Mouse (Mus musculus) frontal cortex, postnatal 36 days (tissue): ENCODE data around the gene Fmo6.

Experiments
- DNase-seq, 2 experiments: peaks; one replicate each; pipeline ENCODE4 v3.0.0; 2022; ENCODE audit warnings: low spot score in 2 of 2

Fmo6 gene

GRCm38 (mm10) chr1:162937415-162937814 lies at the start of gene Fmo6:
TSS of gene Fmo6 (minus strand) at chr1:162937515.
- no peak for DNase-seq

- no peak for DNase-seq
Observed at GRCm38 (mm10) chr1:162986777-162987176, 49.5 kb upstream of the Fmo6 start.

- no peak for DNase-seq
Observed at GRCm38 (mm10) chr1:162986121-162986748, 48.9 kb upstream of the Fmo6 start.

- no peak for DNase-seq
Observed at GRCm38 (mm10) chr1:162984428-162984827, 47.1 kb upstream of the Fmo6 start, which contains the start of gene Fmo3. TSS of gene Fmo3 (minus strand) at chr1:162984528.

- no peak for DNase-seq
Observed at GRCm38 (mm10) chr1:162963556-162963955, 26.2 kb upstream of the Fmo6 start.

GRCm38 (mm10) chr1:162957422-162957821 lies 20.1 kb upstream of the Fmo6 start:
- DNase-seq, result no peak

GRCm38 (mm10) chr1:162953079-162953478 lies 15.8 kb upstream of the Fmo6 start:
- no peak for DNase-seq

GRCm38 (mm10) chr1:162949763-162950162 lies 12.4 kb upstream of the Fmo6 start:
- DNase-seq, result no peak

- no peak for DNase-seq
Observed at GRCm38 (mm10) chr1:162947934-162948333, 10.6 kb upstream of the Fmo6 start.

- no peak for DNase-seq
Observed at GRCm38 (mm10) chr1:162946837-162947558, 9.7 kb upstream of the Fmo6 start.

GRCm38 (mm10) chr1:162943700-162944099 lies 6.4 kb upstream of the Fmo6 start:
- DNase-seq, result no peak

- DNase-seq, result no peak
Observed at GRCm38 (mm10) chr1:162938696-162939351, 1.5 kb upstream of the Fmo6 start.

GRCm38 (mm10) chr1:162937970-162938695 lies 818 bp upstream of the Fmo6 start:
- no peak for DNase-seq

- DNase-seq, result peak; percentile 7 to 20
Observed at GRCm38 (mm10) chr1:162934374-162935012, 2.8 kb downstream of the Fmo6 start.

- DNase-seq, result no peak
Observed at GRCm38 (mm10) chr1:162932386-162932785, 4.9 kb downstream of the Fmo6 start.

- no peak for DNase-seq
Observed at GRCm38 (mm10) chr1:162931880-162932279, 5.4 kb downstream of the Fmo6 start.

- no peak for DNase-seq
Observed at GRCm38 (mm10) chr1:162931310-162931875, 5.9 kb downstream of the Fmo6 start.

GRCm38 (mm10) chr1:162930631-162931030 lies 6.7 kb downstream of the Fmo6 start:
- DNase-seq, result no peak

GRCm38 (mm10) chr1:162929146-162929545 lies 8.2 kb downstream of the Fmo6 start:
- DNase-seq, result no peak

GRCm38 (mm10) chr1:162925121-162925520 lies 12.2 kb downstream of the Fmo6 start:
- no peak for DNase-seq

GRCm38 (mm10) chr1:162916661-162917060 lies 20.7 kb downstream of the Fmo6 start:
- no peak for DNase-seq
